Mouse (Mus musculus): ENCODE results near the gene Tmprss9. TPM values are rescaled to one million over a fixed set of nuclear protein-coding genes. Genes with fewer than 3 reads are reported as not detected.

Gene Tmprss9
- total RNA-seq, 2 experiments from 2014 or later = 0.18 to 0.19 TPM

DNA sequence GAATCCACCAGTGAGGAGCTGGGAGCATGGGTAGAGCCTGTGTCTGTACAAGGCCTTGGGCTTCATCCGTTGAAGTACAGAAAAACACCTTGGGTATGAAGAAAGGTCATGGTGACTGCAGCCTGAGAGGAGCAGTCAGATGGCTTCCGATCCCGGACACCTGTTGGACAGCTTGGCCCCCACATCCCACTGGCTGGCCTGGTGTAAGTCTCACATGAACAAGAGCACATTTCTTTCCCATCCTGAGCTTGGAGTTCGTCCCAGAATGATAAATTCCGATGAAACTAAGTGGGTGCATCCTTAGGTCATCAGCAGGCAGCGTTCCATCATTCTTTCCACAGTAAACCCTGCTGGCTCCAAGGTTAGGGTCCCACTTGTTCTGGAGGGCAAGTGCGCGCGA, 72.1 kb downstream of the Tmprss9 start:
- H3K27ac ChIP-seq = no peak overlapping the region
- no peak for TF ChIP-seq CTCF (IDR thresholded peaks at IDR 0.05)
- no peak overlapping the region for H3K4me3 ChIP-seq
- intact Hi-C loops (cut with DNase I) = no loop called here
- no peak for DNase-seq (ENCODE audit: extremely low spot score in 1 of 2, low spot score in 2 of 2)

GRCm38 (mm10) chr10:80944231-80944630, 72.6 kb downstream of the Tmprss9 start:
- DNase-seq (ENCODE audit: extremely low spot score in 1 of 2, low spot score in 2 of 2) = no peak
- H3K27ac ChIP-seq = no peak overlapping the region
- no peak overlapping the region for H3K4me3 ChIP-seq
- no peak for TF ChIP-seq CTCF (IDR thresholded peaks at IDR 0.05)
- intact Hi-C loops (cut with DNase I) = no loop called here

DNA sequence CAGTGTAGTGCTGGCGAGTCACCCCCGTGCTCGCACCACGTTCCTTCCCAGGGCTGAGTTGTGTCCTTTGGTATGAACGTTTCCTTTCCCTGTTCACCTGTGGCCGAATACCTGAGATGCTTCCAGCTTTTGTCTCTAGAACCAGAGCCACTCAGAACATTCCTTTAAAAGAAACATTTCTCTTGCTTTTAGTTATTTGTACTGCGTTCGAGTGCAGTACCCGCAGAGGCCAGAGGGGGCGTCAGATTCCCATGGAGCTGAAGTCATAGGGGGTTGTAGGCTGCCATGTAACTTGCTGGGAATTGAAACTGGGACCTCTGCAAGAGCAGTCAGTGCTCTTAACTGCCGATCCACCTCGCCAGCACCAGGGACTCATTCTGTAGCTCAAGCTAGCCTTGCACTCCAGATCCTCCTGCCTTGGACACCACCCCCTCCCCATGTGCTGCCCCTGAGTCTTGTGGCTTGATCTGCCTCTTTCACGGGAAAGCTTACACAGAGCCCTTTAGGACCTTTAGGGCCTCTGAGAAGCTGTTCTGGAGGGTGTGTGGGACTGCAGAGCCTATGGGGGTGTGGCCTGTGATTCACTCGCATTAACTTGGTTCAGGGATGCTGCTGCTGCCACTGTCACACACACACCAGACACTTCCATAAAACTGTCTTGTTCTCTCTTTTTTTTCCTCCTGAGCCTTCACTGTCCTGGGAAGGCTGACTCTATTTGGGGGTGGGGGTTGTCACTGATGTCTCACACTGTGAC, 75.2 kb downstream of the Tmprss9 start:
- DNase-seq (ENCODE audit: extremely low spot score in 1 of 2, low spot score in 2 of 2) = no peak
- intact Hi-C loops (cut with DNase I) = no loop called here
- Histone ChIP-seq H3K4me3 (no peak overlapping the region), H3K27ac (no peak overlapping the region)
- peak; percentile 49 for TF ChIP-seq CTCF (IDR thresholded peaks at IDR 0.05)

GRCm38 (mm10) chr10:80947802-80948201, 76.2 kb downstream of the Tmprss9 start:
- H3K4me3 ChIP-seq = no peak overlapping the region
- H3K27ac ChIP-seq = no peak overlapping the region
- TF ChIP-seq CTCF (IDR thresholded peaks at IDR 0.05) = no peak
- intact Hi-C loops (cut with DNase I) = no loop called here
- DNase-seq (ENCODE audit: extremely low spot score in 1 of 2, low spot score in 2 of 2) = no peak

DNA sequence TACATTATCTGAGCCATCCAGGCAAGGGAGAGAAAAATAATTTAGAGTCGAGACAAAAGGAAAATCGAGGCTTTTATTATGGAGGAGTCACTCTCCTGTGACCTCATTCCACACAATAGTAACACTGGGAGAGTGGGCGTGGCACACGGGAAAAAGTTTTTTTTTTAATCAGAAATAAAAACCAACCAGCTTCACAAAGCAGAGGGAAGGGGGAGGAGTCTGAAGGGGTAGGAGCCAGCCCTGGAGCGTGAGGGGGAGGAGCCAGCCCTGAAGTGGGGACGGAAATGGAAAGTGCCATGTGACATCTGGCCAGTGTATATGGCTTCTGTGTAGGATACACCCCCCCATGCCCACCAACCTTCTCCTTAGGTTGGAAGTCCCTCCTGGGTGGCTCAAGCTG, 76.9 kb downstream of the Tmprss9 start:
- H3K27ac ChIP-seq = no peak overlapping the region; the same call in 1 of the 2 replicates
- TF ChIP-seq CTCF (IDR thresholded peaks at IDR 0.05) = no peak
- H3K4me3 ChIP-seq = no peak overlapping the region
- intact Hi-C loops (cut with DNase I) = no loop called here
- no peak for DNase-seq (ENCODE audit: extremely low spot score in 1 of 2, low spot score in 2 of 2)

GRCm38 (mm10) chr10:80949081-80949480, 77.4 kb downstream of the Tmprss9 start:
- Histone ChIP-seq H3K4me3 (no peak overlapping the region), H3K27ac (no peak overlapping the region)
- intact Hi-C loops (cut with DNase I) = no loop called here
- no peak for TF ChIP-seq CTCF (IDR thresholded peaks at IDR 0.05)
- no peak for DNase-seq (ENCODE audit: extremely low spot score in 1 of 2, low spot score in 2 of 2)

Small RNAs within 50 kb of the gene (microRNA-seq; reads per million reads assigned to microRNA genes)
- gene Mir1982 = 2.7 to 4.8 reads per million in 2 experiments

Other genes starting within 250 kb of the Tmprss9 start
- gene Csnk1g2, start 249.0 kb upstream of the Tmprss9 start, total RNA-seq (2021) = 100 to 1,000 TPM; 244 to 251 TPM
- 10 to 100 TPM; 85.1 to 96.7 TPM for gene Btbd2, start 214.8 kb upstream of the Tmprss9 start, total RNA-seq (2021)
- gene Mknk2, start 193.7 kb upstream of the Tmprss9 start, total RNA-seq (2021) = 10 to 100 TPM; 42.8 to 48.8 TPM
- 10 to 100 TPM; 13.6 to 15.5 TPM for gene Mob3a, start 169.9 kb upstream of the Tmprss9 start, total RNA-seq (2021)
- 10 to 100 TPM; 45.0 to 46.0 TPM for gene Izumo4, start 169.7 kb upstream of the Tmprss9 start, total RNA-seq (2021)
- 100 to 1,000 TPM; 150 to 151 TPM for gene Ap3d1, start 129.6 kb upstream of the Tmprss9 start, total RNA-seq (2021)
- 10 to 100 TPM; 64.6 to 75.3 TPM for gene Dot1l, start 116.6 kb upstream of the Tmprss9 start, total RNA-seq (2021)
- gene Sf3a2, start 73.7 kb upstream of the Tmprss9 start, total RNA-seq (2021) = 10 to 100 TPM; 42.0 to 48.7 TPM
- 10 to 100 TPM; 68.2 to 71.0 TPM for gene Plekhj1, start 73.2 kb upstream of the Tmprss9 start, total RNA-seq (2021)
- gene Amh, start 66.6 kb upstream of the Tmprss9 start, total RNA-seq (2021) = 1 to 10 TPM; 1.9 to 3.8 TPM
- 1 to 10 TPM; 5.9 to 7.4 TPM for gene Jsrp1, start 58.4 kb upstream of the Tmprss9 start, total RNA-seq (2021)
- gene Oaz1, start 45.2 kb upstream of the Tmprss9 start, total RNA-seq (2021) = 100 to 1,000 TPM; 476 to 536 TPM
- gene Lingo3, start 27.8 kb upstream of the Tmprss9 start, total RNA-seq (2021) = 10 to 100 TPM; 38.3 to 42.8 TPM
- gene Lsm7, start 16.6 kb upstream of the Tmprss9 start, total RNA-seq (2021) = 10 to 100 TPM; 40.0 to 43.2 TPM
- 10 to 100 TPM; 55.6 to 62.5 TPM for gene Sppl2b, start 16.6 kb upstream of the Tmprss9 start, total RNA-seq (2021)
- 100 to 1,000 TPM; 136 to 138 TPM for gene Timm13, start 29.1 kb downstream of the Tmprss9 start, total RNA-seq (2021)
- 10 to 100 TPM; 20.0 to 20.3 TPM for gene Lmnb2, start 46.4 kb downstream of the Tmprss9 start, total RNA-seq (2021)
- gene Gadd45b, start 58.2 kb downstream of the Tmprss9 start, total RNA-seq (2021) = 10 to 100 TPM; 24.0 to 36.0 TPM
- 100 to 1,000 TPM in 1 of 2 experiments, 10 to 100 TPM in 1; 66.6 to 111 TPM for gene Gng7, start 143.1 kb downstream of the Tmprss9 start, total RNA-seq (2021)
- gene Diras1, start 153.8 kb downstream of the Tmprss9 start, total RNA-seq (2021) = 100 to 1,000 TPM; 100 to 116 TPM
- 10 to 100 TPM; 61.3 to 62.5 TPM for gene Slc39a3, start 165.6 kb downstream of the Tmprss9 start, total RNA-seq (2021)
- 100 to 1,000 TPM; 171 to 173 TPM for gene Sgta, start 188.3 kb downstream of the Tmprss9 start, total RNA-seq (2021)
- gene Thop1, start 198.2 kb downstream of the Tmprss9 start, total RNA-seq (2021) = 10 to 100 TPM; 51.0 to 51.1 TPM
- under 1 TPM; 0.25 to 0.33 TPM for gene Creb3l3, start 227.0 kb downstream of the Tmprss9 start, total RNA-seq (2021)
- gene Map2k2, start 234.1 kb downstream of the Tmprss9 start, total RNA-seq (2021) = 100 to 1,000 TPM; 136 to 150 TPM